Mouse (Mus musculus) heart, embryonic 13.5 days (tissue): Measurements from ENCODE around the gene Abhd12. TPM values are rescaled to one million over a fixed set of nuclear protein-coding genes. Genes with fewer than 3 reads are reported as not detected.

Source experiments
- ATAC-seq: fragments of 200-750 bp; cut with Nextera tagmentation; 2 replicates; pipeline ENCODE4 v1.8.0; 2017; ENCODE audit warnings: moderate TSS enrichment; ENCODE audit not compliant: insufficient number of reproducible peaks, low FRiP score, low TSS enrichment; ENCODE audit errors: extremely low read depth
- H3K27ac ChIP-seq: fragments of 300-500 bp; sonication (generic); replicated peaks from 2 replicates; pipeline ENCODE4 v1.5.1; 2015; ENCODE audit warnings: moderate library complexity, mild to moderate bottlenecking, inconsistent platforms
- H3K27me3 ChIP-seq: fragments of 300-500 bp; sonication (generic); replicated peaks from 2 replicates; pipeline ENCODE4 v1.6.1; 2015; ENCODE audit warnings: mild to moderate bottlenecking, inconsistent platforms
- H3K36me3 ChIP-seq: fragments of 300-500 bp; sonication (generic); 2 replicates; pipeline ENCODE4 v1.6.1; 2015; ENCODE audit warnings: mild to moderate bottlenecking, inconsistent platforms
- H3K4me1 ChIP-seq: fragments of 300-500 bp; sonication (generic); 2 replicates; pipeline ENCODE4 v1.6.1; 2015; ENCODE audit warnings: inconsistent platforms
- H3K4me2 ChIP-seq: fragments of 300-500 bp; sonication (generic); 2 replicates; pipeline ENCODE4 v1.6.1; 2015; ENCODE audit warnings: inconsistent platforms, mild to moderate bottlenecking, moderate library complexity
- H3K4me3 ChIP-seq: fragments of 300-500 bp; sonication (generic); 2 replicates; pipeline ENCODE4 v1.5.1; 2015; ENCODE audit warnings: moderate library complexity, mild to moderate bottlenecking, inconsistent platforms
- H3K9ac ChIP-seq: fragments of 300-500 bp; sonication (generic); 2 replicates; pipeline ENCODE4 v1.6.1; 2015; ENCODE audit warnings: inconsistent platforms, mild to moderate bottlenecking, moderate library complexity
- H3K9me3 ChIP-seq: fragments of 300-500 bp; sonication (generic); 2 replicates; pipeline ENCODE4 v1.6.1; 2016; ENCODE audit warnings: inconsistent platforms
- WGBS: fragments of 180-500 bp; shearing (Covaris S2); methylation state at CpG from one replicate; pipeline ENCODE4 v1.1.7; 2015; ENCODE audit warnings: mixed read lengths; 5-methylcytosine and 5-hydroxymethylcytosine counted together
- polyA plus RNA-seq: library from polyadenylated mRNA; unstranded; fragments of >200 nt; fragmentation: Nextera tagmentation; extraction: Ambion mirVana; gene quantifications from 2 replicates; pipeline ENCODE4 v1.2.1, GENCODE M21; 2015

Gene Abhd12
- polyA plus RNA-seq, 1 experiment from 2014 or later: 42.3 TPM

DNA sequence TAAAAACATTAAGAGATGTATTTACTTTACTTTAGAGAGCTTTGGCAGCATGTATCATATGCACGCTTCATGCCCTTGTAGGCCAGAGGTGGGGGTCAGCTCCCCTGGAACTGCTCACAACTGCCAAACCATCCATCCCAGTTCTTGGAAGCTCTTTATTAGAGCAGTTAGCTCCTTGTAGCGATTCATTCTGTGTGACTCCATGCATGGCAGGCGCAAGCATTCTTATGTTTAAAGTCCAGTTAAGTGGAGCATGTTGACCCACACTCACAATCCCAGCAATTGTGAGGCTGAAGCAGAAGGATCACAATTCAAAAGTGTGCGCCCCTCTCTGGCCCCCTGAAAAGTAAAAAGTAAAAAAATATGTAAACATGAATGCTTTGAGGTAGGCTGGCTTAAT is 27.0 kb downstream of the Abhd12 start:
- ATAC-seq: no peak
- 90% methylated on average over 4 of the region's 4 CpGs for whole genome bisulfite sequencing
- Histone ChIP-seq H3K9me3 (no peaks in the 10 kb centered on the region), H3K9ac (no peak overlapping the region), H3K4me1 (peaks cover under 1% of the 10 kb centered on the region; the same call in 1 of the 2 replicates), H3K4me2 (no peak overlapping the region), H3K36me3 (no peaks in the 10 kb centered on the region), H3K27me3 (no peaks in the 10 kb centered on the region), H3K4me3 (no peak overlapping the region), H3K27ac (no peak overlapping the region)

GRCm38 (mm10) chr2:150875226-150875625 is 29.3 kb downstream of the Abhd12 start:
- WGBS: 94% methylated on average over 1 of the region's 1 CpGs

DNA sequence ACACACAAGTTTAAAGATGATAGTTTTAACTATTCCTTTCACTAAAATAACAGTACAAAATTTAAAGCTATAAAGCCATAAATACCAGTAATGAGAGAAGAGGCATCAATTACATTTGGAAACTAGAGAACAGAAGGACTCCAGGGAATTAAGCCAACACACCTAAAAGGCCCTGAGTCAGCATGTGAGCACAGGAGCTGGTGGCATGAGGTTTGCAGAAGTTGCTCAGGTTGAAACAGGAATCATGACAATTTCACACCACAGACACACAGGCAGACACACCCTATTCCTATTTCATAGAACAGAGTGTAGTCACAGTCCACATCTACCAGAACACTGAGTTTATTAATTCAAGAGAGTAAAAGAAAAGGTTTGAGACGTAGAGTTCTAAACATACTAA is 30.0 kb downstream of the Abhd12 start:
- 84% methylated on average over 1 of the region's 1 CpGs for WGBS
- no peak overlapping the region for H3K9ac ChIP-seq
- H3K9me3 ChIP-seq: no peaks in the 10 kb centered on the region
- no peak overlapping the region for H3K4me2 ChIP-seq
- no peak for ATAC-seq
- no peaks in the 10 kb centered on the region for H3K36me3 ChIP-seq
- H3K27me3 ChIP-seq: no peaks in the 10 kb centered on the region
- H3K4me3 ChIP-seq: no peak overlapping the region
- 0 out of 2 replicates have a peak, but pooled peaks cover 3% of the 10 kb centered on the region for H3K4me1 ChIP-seq
- no peak overlapping the region for H3K27ac ChIP-seq

More at GRCm38 (mm10) chr2:150875226-150875625, 29.3 kb downstream of the Abhd12 start:
- Histone ChIP-seq H3K4me2 (no peak overlapping the region), H3K4me3 (no peak overlapping the region), H3K27me3 (no peaks in the 10 kb centered on the region), H3K9me3 (no peaks in the 10 kb centered on the region), H3K27ac (no peak overlapping the region), H3K4me1 (no peaks in the 10 kb centered on the region), H3K36me3 (no peaks in the 10 kb centered on the region), H3K9ac (no peak overlapping the region)
- no peak for ATAC-seq

DNA sequence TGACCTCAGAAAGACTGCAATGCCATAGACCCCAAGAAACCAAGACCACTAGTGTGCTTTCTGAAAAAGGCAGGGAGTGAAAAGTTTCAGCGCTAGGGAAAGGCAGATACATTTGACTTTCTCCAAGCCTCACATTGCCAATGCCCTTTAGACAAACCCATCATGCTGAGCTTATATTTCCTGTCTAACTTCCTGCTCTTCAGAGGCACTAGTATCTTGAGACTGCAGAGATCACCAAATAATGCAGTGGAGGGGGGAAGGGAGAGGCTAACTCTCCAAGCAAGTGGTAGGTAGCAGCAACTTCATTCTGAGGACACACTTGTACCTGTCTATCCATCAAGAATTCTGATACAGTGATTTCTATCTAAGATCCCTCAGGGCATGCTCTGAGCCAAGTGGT is 35.1 kb downstream of the Abhd12 start:
- no peak overlapping the region for H3K4me3 ChIP-seq
- no peak for ATAC-seq
- H3K27ac ChIP-seq: no peak overlapping the region
- WGBS: 75% methylated on average over 1 of the region's 1 CpGs
- no peak overlapping the region for H3K4me2 ChIP-seq
- 0 out of 2 replicates have a peak, but pooled peaks cover 11% of the 10 kb centered on the region for H3K4me1 ChIP-seq
- no peaks in the 10 kb centered on the region for H3K27me3 ChIP-seq
- H3K36me3 ChIP-seq: no peaks in the 10 kb centered on the region
- no peak overlapping the region for H3K9ac ChIP-seq
- no peaks in the 10 kb centered on the region; the same call in 1 of the 2 replicates for H3K9me3 ChIP-seq

- Histone ChIP-seq H3K4me3 (no peak overlapping the region), H3K9ac (no peak overlapping the region), H3K36me3 (no peaks in the 10 kb centered on the region), H3K27ac (no peak overlapping the region), H3K9me3 (no peaks in the 10 kb centered on the region; the same call in 1 of the 2 replicates), H3K4me2 (no peak overlapping the region), H3K27me3 (no peaks in the 10 kb centered on the region), H3K4me1 (0 out of 2 replicates have a peak, but pooled peaks cover 11% of the 10 kb centered on the region)
- no peak for ATAC-seq
- 92% methylated on average over 2 of the region's 2 CpGs for WGBS
Observed at GRCm38 (mm10) chr2:150867021-150867420, 37.5 kb downstream of the Abhd12 start.

GRCm38 (mm10) chr2:150861128-150861527 is 43.4 kb downstream of the Abhd12 start:
- WGBS: 85% methylated on average over 2 of the region's 2 CpGs
- no peak overlapping the region for H3K4me2 ChIP-seq

GRCm38 (mm10) chr2:150859709-150860470 is 44.7 kb downstream of the Abhd12 start:
- H3K4me1 ChIP-seq: no peaks in the 10 kb centered on the region
- H3K27me3 ChIP-seq: no peaks in the 10 kb centered on the region
- no peak overlapping the region for H3K9ac ChIP-seq
- H3K4me2 ChIP-seq: no peak overlapping the region
- no peaks in the 10 kb centered on the region; the same call in 1 of the 2 replicates for H3K9me3 ChIP-seq
- no peaks in the 10 kb centered on the region for H3K36me3 ChIP-seq
- no peak overlapping the region for H3K27ac ChIP-seq
- WGBS: 73% methylated on average over 11 of the region's 11 CpGs
- no peak for ATAC-seq
- H3K4me3 ChIP-seq: no peak overlapping the region

More at GRCm38 (mm10) chr2:150861128-150861527, 43.4 kb downstream of the Abhd12 start:
- Histone ChIP-seq H3K4me3 (no peak overlapping the region), H3K9ac (no peak overlapping the region), H3K4me1 (no peaks in the 10 kb centered on the region), H3K9me3 (no peaks in the 10 kb centered on the region; the same call in 1 of the 2 replicates), H3K27ac (no peak overlapping the region), H3K27me3 (no peaks in the 10 kb centered on the region), H3K36me3 (no peaks in the 10 kb centered on the region)
- no peak for ATAC-seq

- Histone ChIP-seq H3K27ac (no peak overlapping the region), H3K9me3 (no peaks in the 10 kb centered on the region), H3K9ac (no peak overlapping the region), H3K4me1 (no peaks in the 10 kb centered on the region), H3K27me3 (no peaks in the 10 kb centered on the region), H3K4me3 (no peak overlapping the region), H3K4me2 (no peak overlapping the region), H3K36me3 (no peaks in the 10 kb centered on the region)
- ATAC-seq: no peak
- WGBS: 75% methylated on average over 9 of the region's 9 CpGs
Observed at GRCm38 (mm10) chr2:150858724-150859487, 45.6 kb downstream of the Abhd12 start.

DNA sequence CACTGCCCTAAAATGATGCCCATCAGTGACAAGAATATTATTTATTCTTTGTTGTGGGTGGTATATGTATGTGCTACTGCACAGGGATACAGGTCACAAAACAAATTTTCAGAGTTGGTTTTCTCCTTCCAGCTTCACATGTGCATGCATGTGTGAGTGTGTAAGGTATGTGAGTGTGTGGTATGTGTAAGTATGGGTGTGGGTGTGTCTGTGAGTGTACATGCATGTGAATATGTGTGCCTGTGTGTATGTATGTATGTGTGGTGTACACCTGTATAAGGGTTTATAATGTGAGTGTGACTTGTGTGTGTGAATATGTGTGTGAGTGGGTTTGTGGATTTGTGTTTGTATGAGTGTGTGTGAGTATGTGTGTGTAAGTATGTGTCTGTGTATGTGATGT is 49.4 kb downstream of the Abhd12 start:
- Histone ChIP-seq H3K9me3 (no peaks in the 10 kb centered on the region), H3K9ac (no peak overlapping the region)

DNA sequence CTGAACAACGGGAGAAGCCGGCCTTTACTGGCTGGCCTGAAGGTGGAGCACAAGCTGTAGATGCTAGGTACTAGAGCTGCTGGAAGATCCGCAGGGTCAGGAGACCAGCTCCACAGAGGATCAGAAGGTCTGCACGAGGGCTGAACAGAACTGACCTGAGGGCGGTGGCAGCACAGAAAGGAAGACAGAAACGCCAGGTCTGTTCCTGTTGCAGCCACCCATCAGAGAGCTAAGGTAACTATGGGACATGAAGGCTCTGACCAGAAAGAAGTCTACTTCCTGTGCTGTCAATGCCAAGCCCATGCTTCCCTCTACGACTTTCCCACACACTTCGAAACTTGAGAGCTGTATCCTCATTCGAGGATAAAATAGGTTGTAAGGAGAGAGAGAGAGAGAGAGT is 53.3 kb downstream of the Abhd12 start:
- ATAC-seq: no peak

More for the DNA sequence above, 49.4 kb downstream of the Abhd12 start:
- Histone ChIP-seq H3K27me3 (no peaks in the 10 kb centered on the region), H3K36me3 (no peaks in the 10 kb centered on the region), H3K27ac (no peak overlapping the region), H3K4me3 (no peak overlapping the region), H3K4me1 (no peaks in the 10 kb centered on the region), H3K4me2 (no peak overlapping the region)
- no peak for ATAC-seq

GRCm38 (mm10) chr2:150847436-150847995 is 57.0 kb downstream of the Abhd12 start:
- no peak overlapping the region for H3K4me3 ChIP-seq
- no peak overlapping the region for H3K4me2 ChIP-seq
- no peaks in the 10 kb centered on the region for H3K9me3 ChIP-seq
- no peak overlapping the region for H3K9ac ChIP-seq
- H3K27me3 ChIP-seq: no peaks in the 10 kb centered on the region
- no peak overlapping the region for H3K27ac ChIP-seq
- WGBS: 84% methylated on average over 8 of the region's 8 CpGs
- 0 out of 2 replicates have a peak, but pooled peaks cover 4% of the 10 kb centered on the region for H3K4me1 ChIP-seq
- peaks cover 4% of the 10 kb centered on the region; the same call in 1 of the 2 replicates for H3K36me3 ChIP-seq
- no peak for ATAC-seq

More for the DNA sequence above, 53.3 kb downstream of the Abhd12 start:
- Histone ChIP-seq H3K27ac (no peak overlapping the region), H3K4me3 (no peak overlapping the region), H3K36me3 (no peaks in the 10 kb centered on the region), H3K27me3 (no peaks in the 10 kb centered on the region), H3K4me1 (0 out of 2 replicates have a peak, but pooled peaks cover 4% of the 10 kb centered on the region), H3K4me2 (no peak overlapping the region), H3K9me3 (no peaks in the 10 kb centered on the region), H3K9ac (no peak overlapping the region)
- WGBS: 59% methylated on average over 9 of the region's 9 CpGs
